20 mouse cellular contexts compared by ENCODE assay signal in the genomic region with DNA sequence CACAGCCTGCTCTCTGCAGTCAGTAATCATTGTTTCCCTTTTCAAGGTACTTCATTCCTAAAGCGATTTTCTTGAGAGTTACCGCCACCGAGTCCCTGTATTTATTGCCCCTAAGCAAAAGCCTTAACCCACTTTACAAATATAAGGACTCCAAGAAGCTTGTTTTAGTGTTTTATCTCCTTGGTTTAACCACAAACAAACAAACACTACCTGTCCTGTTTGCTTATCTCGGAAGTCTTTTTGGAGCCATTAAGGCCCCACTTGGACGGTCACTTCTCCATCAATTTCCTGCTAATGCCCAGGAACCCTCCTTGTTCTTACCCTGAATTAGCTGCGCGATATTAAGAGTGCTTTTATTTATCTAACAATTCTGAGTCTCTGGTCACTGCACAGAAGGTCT. TPM values are rescaled to one million over a fixed set of nuclear protein-coding genes. Genes with fewer than 3 reads are reported as not detected.
DNase-seq lines count a peak whose midpoint lies in the region; ATAC-seq and TF ChIP-seq lines count a peak whose summit lies in the region.
"Had no signal": no experiment of that assay in that cellular context is flagged by ENCODE, and none has a peak within 500 bp of the region (broad histone marks: within the 10 kb centered on the region; RNA-seq: fewer than 3 reads in every experiment).

No protein-coding gene starts in this region.

- peak overlapping the region; percentile 92; the same call in 1 of the 2 replicates for H3K4me2 ChIP-seq in heart, embryonic 12.5 days
- peak overlapping the region; percentile 58; the same call in 1 of the 2 replicates for H3K4me2 ChIP-seq in liver, embryonic 13.5 days
- no peak overlapping the region for H3K4me2 ChIP-seq in liver, embryonic 12.5 days
- H3K4me2 ChIP-seq in liver, embryonic 15.5 days: peak overlapping the region; percentile 52

- no peak for DNase-seq in heart, adult 9 months (ENCODE audit: low spot score in 2 of 2)
- peak; percentile 12 for DNase-seq in kidney, adult 2 months
- no peak for DNase-seq in kidney, adult 18-20 months
- no peak for DNase-seq in liver, embryonic 13.5 days
- DNase-seq in natural killer cell, adult 2 months (ENCODE audit: low spot score in 2 of 2): no peak
- DNase-seq: cerebellum, adult 11-12 months; retina, postnatal 1 day; right cerebral cortex, postnatal 25 days; spleen, adult 18-20 months had no signal

- no peaks in the 10 kb centered on the region for H3K9me3 ChIP-seq in heart, embryonic 12.5 days (replicated peaks)
- no peaks in the 10 kb centered on the region for H3K9me3 ChIP-seq in liver, embryonic 13.5 days (replicated peaks)
- no peaks in the 10 kb centered on the region for H3K9me3 ChIP-seq in liver, embryonic 12.5 days (replicated peaks)
- no peaks in the 10 kb centered on the region for H3K9me3 ChIP-seq in liver, embryonic 15.5 days (replicated peaks)
- H3K9me3 ChIP-seq: forebrain, embryonic 12.5 days; hindbrain, embryonic 15.5 days; midbrain, embryonic 15.5 days; neural tube, embryonic 13.5 days had no signal

- ATAC-seq in heart, embryonic 12.5 days (ENCODE audit: insufficient number of reproducible peaks, low FRiP score): no peak
- ATAC-seq in liver, embryonic 13.5 days (ENCODE audit: low read depth): no peak
- ATAC-seq in liver, embryonic 12.5 days: no peak
- ATAC-seq in liver, embryonic 15.5 days (ENCODE audit: insufficient read depth): no peak
- ATAC-seq: lung, postnatal 0 days; midbrain, embryonic 15.5 days; Patski had no signal

- H3K9ac ChIP-seq in heart, embryonic 12.5 days: no peak overlapping the region
- H3K9ac ChIP-seq in liver, embryonic 13.5 days: no peak overlapping the region
- H3K9ac ChIP-seq in liver, embryonic 12.5 days: no peak overlapping the region
- H3K9ac ChIP-seq in liver, embryonic 15.5 days: no peak overlapping the region
- H3K9ac ChIP-seq: forebrain, embryonic 12.5 days; hindbrain, embryonic 15.5 days; midbrain, embryonic 15.5 days; neural tube, embryonic 13.5 days had no signal

- H3K4me1 ChIP-seq in heart, embryonic 12.5 days (replicated peaks): peaks cover 8% of the 10 kb centered on the region; the same call in 1 of the 2 replicates
- H3K4me1 ChIP-seq in kidney, adult 2 months (ENCODE audit: control insufficient read depth, insufficient read depth, low read length): peaks cover 9% of the 10 kb centered on the region; the same call in 1 of the 2 replicates
- H3K4me1 ChIP-seq in liver, embryonic 13.5 days (replicated peaks): no peaks in the 10 kb centered on the region
- H3K4me1 ChIP-seq in liver, embryonic 12.5 days: 0 out of 2 replicates have a peak, but pooled peaks cover 6% of the 10 kb centered on the region
- no peaks in the 10 kb centered on the region for H3K4me1 ChIP-seq in liver, embryonic 15.5 days (replicated peaks)

- H3K4me3 ChIP-seq in heart, embryonic 12.5 days: no peak overlapping the region
- peak overlapping the region; percentile 25; the same call in 1 of the 2 replicates for H3K4me3 ChIP-seq in kidney, adult 2 months (ENCODE audit: insufficient read depth, low read depth, low read length)
- no peak overlapping the region for H3K4me3 ChIP-seq in liver, embryonic 13.5 days (replicated peaks)
- H3K4me3 ChIP-seq in liver, embryonic 12.5 days: no peak overlapping the region
- peak overlapping the region; percentile 53 for H3K4me3 ChIP-seq in liver, embryonic 15.5 days (replicated peaks)

- no peak for TF ChIP-seq POLR2A in kidney, adult 2 months (IDR thresholded peaks at IDR 0.05; ENCODE audit: low read depth, low read length)

- no peak for TF ChIP-seq CTCF in kidney, adult 2 months (conservative IDR thresholded peaks at IDR 0.05; ENCODE audit: insufficient read depth, insufficient read length, low read depth, low read length)

- H3K36me3 ChIP-seq in heart, embryonic 12.5 days: no peaks in the 10 kb centered on the region
- H3K36me3 ChIP-seq in kidney, adult 2 months (ENCODE audit: control insufficient read depth, insufficient read depth, low read length): no peaks in the 10 kb centered on the region
- H3K36me3 ChIP-seq in liver, embryonic 13.5 days: no peaks in the 10 kb centered on the region
- H3K36me3 ChIP-seq in liver, embryonic 12.5 days: no peaks in the 10 kb centered on the region
- no peaks in the 10 kb centered on the region for H3K36me3 ChIP-seq in liver, embryonic 15.5 days (replicated peaks)
- H3K36me3 ChIP-seq: forebrain, embryonic 12.5 days; hindbrain, embryonic 15.5 days; midbrain, embryonic 15.5 days; neural tube, embryonic 13.5 days had no signal

- H3K27ac ChIP-seq in heart, embryonic 12.5 days (ENCODE audit: poor library complexity, severe bottlenecking): no peak overlapping the region
- H3K27ac ChIP-seq in kidney, adult 2 months (ENCODE audit: insufficient read depth, low read depth, low read length): peak overlapping the region; percentile 73
- H3K27ac ChIP-seq in liver, embryonic 13.5 days: no peak overlapping the region
- no peak overlapping the region for H3K27ac ChIP-seq in liver, embryonic 12.5 days
- H3K27ac ChIP-seq in liver, embryonic 15.5 days (replicated peaks): no peak overlapping the region
- H3K27ac ChIP-seq: forebrain, embryonic 12.5 days; hindbrain, embryonic 15.5 days; macrophage; midbrain, embryonic 15.5 days; neural tube, embryonic 13.5 days had no signal

- 71% methylated on average over 7 of the region's 7 CpGs for WGBS in heart, embryonic 12.5 days
- WGBS in kidney, adult 2 months: 55% methylated on average over 7 of the region's 7 CpGs
- 42% methylated on average over 7 of the region's 7 CpGs for WGBS in liver, embryonic 13.5 days (ENCODE audit: insufficient replicate concordance)
- 60% methylated on average over 7 of the region's 7 CpGs for WGBS in liver, embryonic 12.5 days (ENCODE audit: insufficient replicate concordance)
- 39% methylated on average over 7 of the region's 7 CpGs for WGBS in liver, embryonic 15.5 days (ENCODE audit: insufficient replicate concordance)

- 0 out of 2 replicates have a peak, but pooled peaks cover 3% of the 10 kb centered on the region for H3K27me3 ChIP-seq in heart, embryonic 12.5 days (replicated peaks)
- H3K27me3 ChIP-seq in kidney, adult 2 months (replicated peaks; ENCODE audit: control insufficient read depth, insufficient read depth, low read length): no peaks in the 10 kb centered on the region
- H3K27me3 ChIP-seq in liver, embryonic 13.5 days: peaks cover 14% of the 10 kb centered on the region
- peaks cover 20% of the 10 kb centered on the region for H3K27me3 ChIP-seq in liver, embryonic 12.5 days (replicated peaks)
- peaks cover 14% of the 10 kb centered on the region for H3K27me3 ChIP-seq in liver, embryonic 15.5 days

RNA-seq across cellular contexts. Expression of a gene that starts 1.4 kb away (rescaled TPM):
- polyA plus RNA-seq in heart, embryonic 12.5 days (2016; fragmentation: Nextera tagmentation; extraction: Ambion mirVana): 8.2 and 8.4 TPM in 2 replicates
- polyA plus RNA-seq in kidney, adult 2 months (2012; rRNA removed): 73.4 and 83.4 TPM in 2 replicates
- 5.5 and 7.1 TPM in 2 replicates for polyA plus RNA-seq in liver, embryonic 13.5 days (2015; fragmentation: Nextera tagmentation; extraction: Ambion mirVana)
- polyA plus RNA-seq in liver, embryonic 12.5 days (2016; fragmentation: Nextera tagmentation; extraction: Ambion mirVana): 4.2 and 4.6 TPM in 2 replicates
- polyA plus RNA-seq in liver, embryonic 15.5 days (2015; fragmentation: Nextera tagmentation; extraction: Ambion mirVana): 12.8 and 13.1 TPM in 2 replicates
- polyA plus RNA-seq: erythroblast, embryonic 14.5 days; macrophage; Patski had no signal

Comparison
In these comparisons a context has a peak if more than half of its experiments do, and no peak if none do; other contexts are left out.
1. H3K4me3 ChIP-seq: peak in kidney, adult 2 months (single experiment) and liver, embryonic 15.5 days (single experiment); none in heart, embryonic 12.5 days (single experiment), liver, embryonic 13.5 days (single experiment) and liver, embryonic 12.5 days (single experiment).